Mouse (Mus musculus) megakaryocyte-erythroid progenitor cell, adult 5-6 weeks (primary cell): ENCODE data around the gene Camta1. TPM values are rescaled to one million over a fixed set of nuclear protein-coding genes. Genes with fewer than 3 reads are reported as not detected.

Source experiments
- ATAC-seq: replicated peaks from 2 replicates; pipeline ENCODE4 v1.8.0; 2016; ENCODE audit warnings: mild to moderate bottlenecking, inconsistent platforms; ENCODE audit not compliant: severe bottlenecking, poor library complexity, low FRiP score, low TSS enrichment
- total RNA-seq, 2 experiments: library from RNA; stranded (forward) in 1 of 2; stranded (reverse) in 1 of 2; fragments of 200-1000, 215-1000 nt in 1 of 2; fragments of >200 nt in 1 of 2; fragmentation: Nextera tagmentation in 1 of 2; gene quantifications; 2 replicates each; pipeline ENCODE4 v1.2.3; 2014 to 2017

The Camta1 gene
- total RNA-seq, 2 experiments from 2014 or later, result 52.1 to 68.4 TPM

DNA sequence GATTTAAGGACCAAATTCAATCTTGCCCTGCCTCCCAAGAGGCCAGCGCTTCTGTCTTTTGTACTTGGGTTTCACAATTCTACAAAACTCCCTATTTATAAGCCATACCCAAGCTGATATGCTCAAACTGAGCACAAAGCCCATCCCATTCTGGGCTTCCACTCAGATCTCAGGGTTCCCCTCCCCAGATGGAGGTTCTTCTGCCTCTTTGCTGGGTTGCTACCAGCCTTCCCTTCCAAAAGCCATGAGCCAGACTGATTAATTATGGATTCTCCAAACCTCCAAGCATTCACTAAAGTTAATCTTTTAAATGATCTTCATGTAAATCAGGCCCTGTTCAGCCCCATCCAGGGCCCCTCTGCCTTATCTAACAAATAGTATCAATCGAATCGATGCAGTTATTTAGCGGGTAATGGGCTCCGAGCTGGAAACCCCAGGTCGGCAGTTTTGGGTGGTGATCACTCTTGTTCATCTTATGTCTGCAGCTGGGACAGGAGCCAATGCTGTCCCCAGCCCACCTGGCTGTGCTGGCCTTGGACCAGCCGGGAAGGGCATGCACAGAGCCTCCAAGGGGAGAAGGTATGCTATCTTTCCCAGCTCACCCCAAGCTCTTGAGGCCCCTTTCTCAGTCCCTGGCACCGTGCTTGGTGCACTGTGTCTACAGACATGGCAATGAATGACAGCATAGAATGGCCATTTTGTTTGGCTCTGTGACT, 534.5 kb downstream of the Camta1 start:
- ATAC-seq, result no peak

GRCm38 (mm10) chr4:151316428-151316827, 545.2 kb downstream of the Camta1 start:
- ATAC-seq, result no peak

DNA sequence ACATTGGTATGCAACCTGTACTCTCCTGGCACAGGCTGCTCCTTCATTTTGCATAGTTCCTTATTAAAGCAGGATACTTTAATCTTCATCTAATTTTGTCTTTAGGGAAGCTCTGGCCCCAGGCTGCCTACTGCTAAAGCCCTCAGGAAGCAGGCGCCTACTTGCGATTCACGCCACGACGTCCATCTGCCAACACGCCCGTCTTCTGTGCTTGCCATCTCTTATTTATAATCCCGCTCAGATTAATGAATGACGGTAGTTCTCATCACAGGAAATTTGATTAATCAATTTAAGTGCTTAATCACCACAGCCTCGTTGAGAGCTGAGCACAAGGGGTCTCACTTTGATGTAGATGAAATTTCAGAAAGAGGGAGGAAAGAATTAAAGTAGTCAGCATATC, 546.0 kb downstream of the Camta1 start:
- ATAC-seq, result no peak

DNA sequence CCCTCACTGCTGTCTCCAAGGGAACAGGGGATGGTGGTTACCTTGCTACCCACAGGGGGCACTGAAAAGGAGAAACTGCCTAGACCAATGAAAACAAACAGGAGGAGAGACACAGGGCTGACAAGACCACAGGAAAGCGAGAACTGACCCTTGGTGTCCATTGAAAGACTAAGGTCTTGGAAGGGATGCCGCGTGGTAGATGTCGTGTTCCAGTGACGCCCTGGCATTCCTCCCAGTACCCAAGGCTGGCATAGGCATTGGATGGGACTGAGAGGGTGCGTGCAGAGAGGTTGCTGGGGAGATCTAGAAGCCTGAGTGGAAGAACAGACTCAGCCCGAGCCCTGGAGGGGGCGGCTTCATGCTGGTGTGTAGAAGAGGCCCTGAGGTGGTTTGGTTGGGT, 550.9 kb downstream of the Camta1 start:
- ATAC-seq, result no peak

DNA sequence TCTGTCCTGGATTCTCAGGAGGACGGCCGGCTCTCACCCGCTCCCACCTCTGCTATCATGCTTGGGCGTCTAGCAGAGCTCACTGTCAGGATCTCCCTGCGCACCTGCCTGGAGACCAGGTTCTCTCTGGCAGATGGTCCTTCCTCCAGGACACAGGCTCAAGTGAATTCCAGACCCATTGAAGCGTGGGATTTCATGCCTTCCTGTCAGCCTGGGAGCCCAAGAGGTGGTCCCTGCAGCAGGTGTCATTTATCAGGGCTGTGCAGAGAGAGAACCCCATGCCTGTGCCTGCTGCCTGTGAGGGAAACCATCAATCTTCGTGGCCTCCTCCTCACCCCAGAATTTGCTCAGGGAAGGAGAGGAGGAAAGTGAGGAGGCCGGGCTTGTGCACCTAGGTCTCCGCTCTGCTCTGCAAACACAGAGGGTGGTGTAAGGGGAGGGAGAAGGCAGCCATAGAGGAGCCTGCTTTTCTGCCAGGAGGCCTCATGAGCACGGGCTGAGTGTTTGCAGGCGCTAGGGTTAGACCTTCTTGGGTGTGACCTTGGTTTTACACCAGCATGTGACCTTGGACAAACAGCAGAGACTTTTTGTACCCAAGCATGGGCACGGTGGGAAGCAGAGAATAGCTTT, 551.5 kb downstream of the Camta1 start:
- no peak for ATAC-seq

DNA sequence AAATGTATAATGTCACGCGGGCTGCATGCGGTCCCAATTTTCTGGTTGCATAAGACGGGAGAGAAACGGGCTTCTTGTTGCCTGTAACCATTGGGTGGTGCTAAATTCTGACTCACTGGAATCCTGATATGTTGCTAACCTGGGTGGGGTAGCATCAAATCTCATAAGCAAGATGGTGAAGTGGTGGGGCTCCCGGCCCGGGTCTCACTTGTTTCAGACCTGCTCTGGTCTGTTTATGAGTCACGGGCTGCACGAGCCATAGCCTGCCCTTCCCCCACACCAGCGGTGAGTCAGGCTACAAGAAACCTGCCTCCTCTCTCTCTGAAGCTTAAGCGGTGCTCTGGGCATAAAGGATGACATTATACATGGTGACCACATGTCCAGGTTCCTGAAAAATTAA, 554.8 kb downstream of the Camta1 start:
- no peak for ATAC-seq

GRCm38 (mm10) chr4:151306311-151306765, 555.3 kb downstream of the Camta1 start:
- ATAC-seq, result no peak

DNA sequence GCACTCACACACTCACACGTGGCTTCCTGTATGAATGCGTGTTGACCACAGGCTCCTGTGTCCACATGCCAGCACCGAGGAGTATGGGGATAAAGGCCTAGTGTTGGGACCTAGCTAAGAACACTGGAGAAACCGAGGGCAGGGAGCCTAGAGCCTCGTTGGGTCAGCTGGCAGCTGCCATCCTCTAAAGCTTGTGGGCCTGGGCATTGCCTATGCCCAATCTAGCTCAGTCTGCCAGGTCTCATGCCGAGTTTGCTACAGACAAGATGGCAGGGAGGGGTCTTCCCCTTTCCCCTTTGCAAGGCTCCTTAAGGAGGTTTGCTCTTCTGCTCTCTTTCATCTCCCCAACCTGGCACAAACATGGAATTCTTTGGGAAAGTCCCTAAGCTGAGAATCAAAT, 555.9 kb downstream of the Camta1 start:
- no peak for ATAC-seq

DNA sequence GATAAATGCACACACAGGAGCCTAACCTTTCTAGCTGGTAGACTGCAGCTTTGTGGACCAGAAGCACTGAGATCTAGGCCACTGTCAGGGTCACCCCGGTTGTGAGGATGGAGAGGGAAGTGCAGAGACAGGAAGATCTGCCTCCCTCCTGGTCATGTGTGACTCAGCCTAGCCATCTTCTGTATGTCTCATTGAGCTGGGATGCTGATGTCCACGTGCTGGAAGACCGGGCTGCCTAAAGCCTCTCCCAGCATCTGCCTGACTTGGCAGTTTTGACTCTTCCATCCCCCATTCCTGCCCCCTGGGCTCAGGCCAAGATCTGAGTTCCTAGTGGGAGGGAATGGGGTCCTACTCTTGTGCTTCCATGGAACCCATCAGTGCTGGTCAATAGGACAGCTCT, 557.7 kb downstream of the Camta1 start:
- ATAC-seq, result no peak

GRCm38 (mm10) chr4:151303436-151303835, 558.2 kb downstream of the Camta1 start:
- no peak for ATAC-seq

- ATAC-seq, result peak; percentile 62; the same call in 1 of the 2 replicates
Measured at GRCm38 (mm10) chr4:151302195-151303126, 559.2 kb downstream of the Camta1 start.

- no peak for ATAC-seq
Measured at GRCm38 (mm10) chr4:151301337-151301736, 560.3 kb downstream of the Camta1 start.

GRCm38 (mm10) chr4:151300706-151301105, 561.0 kb downstream of the Camta1 start:
- no peak for ATAC-seq

- no peak for ATAC-seq
Measured at GRCm38 (mm10) chr4:151295515-151296203, 566.0 kb downstream of the Camta1 start.

GRCm38 (mm10) chr4:151288893-151289585, 572.6 kb downstream of the Camta1 start:
- ATAC-seq, result no peak

- ATAC-seq, result no peak
Measured at GRCm38 (mm10) chr4:151285905-151286445, 575.7 kb downstream of the Camta1 start.

GRCm38 (mm10) chr4:151285432-151285831, 576.2 kb downstream of the Camta1 start:
- no peak for ATAC-seq

- ATAC-seq, result peak; percentile 73
Measured at GRCm38 (mm10) chr4:151283092-151283741, 578.5 kb downstream of the Camta1 start.
